Mouse (Mus musculus): ENCODE results near the gene B4galnt3.

The B4galnt3 gene

GRCm38 (mm10) chr6:120216702-120217101, 77.7 kb downstream of the B4galnt3 start:
- DNase-seq, result no peak

- DNase-seq, result no peak
Observed at GRCm38 (mm10) chr6:120211536-120211935, 82.8 kb downstream of the B4galnt3 start.

- no peak for DNase-seq
Observed at GRCm38 (mm10) chr6:120206586-120206985, 87.8 kb downstream of the B4galnt3 start.

- DNase-seq, result no peak
Observed at GRCm38 (mm10) chr6:120202406-120202805, 92.0 kb downstream of the B4galnt3 start.

GRCm38 (mm10) chr6:120201956-120202355, 92.4 kb downstream of the B4galnt3 start:
- DNase-seq, result no peak

- no peak for DNase-seq
Observed at GRCm38 (mm10) chr6:120199638-120200394, 94.5 kb downstream of the B4galnt3 start.

GRCm38 (mm10) chr6:120197964-120198363, 96.4 kb downstream of the B4galnt3 start:
- peak; percentile 66 to 90 for DNase-seq

- peak; percentile 48 to 61 for DNase-seq
Observed at GRCm38 (mm10) chr6:120196837-120197236, 97.5 kb downstream of the B4galnt3 start.

- peak; percentile 49 to 64 for DNase-seq
Observed at GRCm38 (mm10) chr6:120194963-120195362, 99.4 kb downstream of the B4galnt3 start.

GRCm38 (mm10) chr6:120194305-120194704, 100.1 kb downstream of the B4galnt3 start:
- DNase-seq, result no peak

GRCm38 (mm10) chr6:120193793-120194192, 100.6 kb downstream of the B4galnt3 start:
- DNase-seq, result no peak

GRCm38 (mm10) chr6:120193174-120193573, 101.2 kb downstream of the B4galnt3 start:
- DNase-seq, result peak; percentile 84 to 93

- peak; percentile 72 to 73 for DNase-seq
Observed at GRCm38 (mm10) chr6:120192211-120192870, 102.0 kb downstream of the B4galnt3 start.

GRCm38 (mm10) chr6:120191396-120192170, 102.8 kb downstream of the B4galnt3 start:
- DNase-seq, result no peak

- no peak for DNase-seq
Observed at GRCm38 (mm10) chr6:120190912-120191311, 103.4 kb downstream of the B4galnt3 start.

- no peak for DNase-seq
Observed at GRCm38 (mm10) chr6:120190365-120190764, 104.0 kb downstream of the B4galnt3 start.

- no peak for DNase-seq
Observed at GRCm38 (mm10) chr6:120189287-120189686, 105.1 kb downstream of the B4galnt3 start.

- DNase-seq, result peak in 1 of 2 experiments; percentile 38
Observed at GRCm38 (mm10) chr6:120188376-120189235, 105.8 kb downstream of the B4galnt3 start.

GRCm38 (mm10) chr6:120187587-120188176, 106.7 kb downstream of the B4galnt3 start:
- DNase-seq, result peak in 1 of 2 experiments; percentile 59

GRCm38 (mm10) chr6:120186594-120186993, 107.8 kb downstream of the B4galnt3 start:
- no peak for DNase-seq

GRCm38 (mm10) chr6:120185756-120186155, 108.6 kb downstream of the B4galnt3 start:
- no peak for DNase-seq
